Mouse (Mus musculus): ENCODE results near the gene P2ry6. TPM values are rescaled to one million over a fixed set of nuclear protein-coding genes. Genes with fewer than 3 reads are reported as not detected.

Gene P2ry6
- total RNA-seq, 2 experiments from 2014 or later, result 0.82 to 1.4 TPM

- H3K27ac ChIP-seq, result no peak overlapping the region
- no peak for TF ChIP-seq CTCF (IDR thresholded peaks at IDR 0.05)
- intact Hi-C loops (cut with DNase I), result loop anchor here (5.0 kb wide), 1 partner anchor 36 kb away; no protein-coding TSS in a partner anchor
- no peak for DNase-seq
- no peak overlapping the region for H3K4me3 ChIP-seq
Measured at GRCm38 (mm10) chr7:100978171-100978570, 3.7 kb upstream of the P2ry6 start.

- no peak for TF ChIP-seq CTCF (IDR thresholded peaks at IDR 0.05)
- Histone ChIP-seq H3K27ac (no peak overlapping the region), H3K4me3 (no peak overlapping the region)
- intact Hi-C loops (cut with DNase I), result no loop called here
- no peak for DNase-seq
Measured at GRCm38 (mm10) chr7:100972875-100973274, 1.6 kb downstream of the P2ry6 start.

DNA sequence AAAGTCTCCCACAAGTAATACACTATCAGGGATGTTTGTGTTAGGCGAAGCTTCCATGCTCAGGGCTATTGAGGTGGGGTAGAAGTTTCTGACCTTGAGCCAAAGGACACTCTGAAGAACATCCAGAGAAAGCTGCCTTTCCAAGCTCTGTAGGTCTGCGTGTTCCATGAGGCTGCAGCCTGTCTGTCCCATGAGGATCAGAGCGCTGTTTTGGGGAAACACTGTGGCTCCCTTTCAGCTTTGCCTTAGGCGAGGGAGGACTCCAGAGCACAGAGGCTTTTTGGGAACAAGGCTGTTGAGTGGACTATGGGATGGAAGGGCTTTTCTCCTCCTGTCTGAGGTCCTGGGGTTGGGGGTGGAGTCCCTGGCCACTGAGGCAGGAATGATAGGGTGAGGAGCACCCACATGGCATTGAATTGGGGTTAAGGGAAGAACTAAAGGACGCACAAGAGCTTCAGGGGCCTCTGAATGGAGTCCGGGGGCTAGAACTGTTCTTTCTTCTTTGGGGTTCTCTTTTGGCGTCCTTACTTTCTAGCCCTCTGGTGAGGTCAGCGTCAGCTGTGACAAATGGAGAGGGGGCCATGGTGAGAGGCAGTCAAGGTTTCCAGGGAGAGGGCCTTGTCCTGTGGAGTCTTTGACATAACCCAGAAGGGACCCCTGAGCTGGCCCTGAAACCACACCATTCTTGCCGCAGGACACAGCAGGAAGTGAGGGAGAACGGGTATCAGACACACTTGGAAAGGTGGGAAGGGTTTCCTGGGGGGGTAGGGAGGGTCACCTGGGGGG is 5.4 kb downstream of the P2ry6 start:
- no peak overlapping the region for H3K27ac ChIP-seq
- H3K4me3 ChIP-seq, result no peak overlapping the region
- intact Hi-C loops (cut with DNase I), result no loop called here
- DNase-seq, result no peak
- no peak for TF ChIP-seq CTCF (IDR thresholded peaks at IDR 0.05)

DNA sequence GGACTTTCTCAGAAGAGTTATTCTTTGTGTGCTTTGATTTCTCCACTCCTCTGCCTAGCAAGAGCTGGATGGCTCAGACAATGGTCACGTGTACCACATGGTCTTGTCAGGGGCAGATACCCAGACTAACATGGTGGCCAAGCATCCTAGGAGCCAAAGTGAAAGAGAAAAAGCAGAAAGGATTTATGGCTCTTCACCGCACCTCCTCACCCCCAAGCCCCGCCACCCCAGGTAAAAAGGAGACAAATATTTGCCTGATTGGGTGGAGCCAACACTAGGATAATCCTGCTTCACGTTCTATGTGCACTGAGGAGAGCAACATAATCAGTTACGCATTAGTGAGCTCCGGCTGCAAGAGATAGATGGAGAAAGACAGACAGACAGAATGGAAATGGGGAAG is 6.1 kb downstream of the P2ry6 start:
- no peak for DNase-seq
- TF ChIP-seq CTCF (IDR thresholded peaks at IDR 0.05), result no peak
- Histone ChIP-seq H3K27ac (no peak overlapping the region), H3K4me3 (no peak overlapping the region)
- intact Hi-C loops (cut with DNase I), result no loop called here

GRCm38 (mm10) chr7:100967850-100968249 is 6.6 kb downstream of the P2ry6 start:
- no peak overlapping the region for H3K27ac ChIP-seq
- DNase-seq, result peak; percentile 53
- no peak for TF ChIP-seq CTCF (IDR thresholded peaks at IDR 0.05)
- no peak overlapping the region for H3K4me3 ChIP-seq
- intact Hi-C loops (cut with DNase I), result no loop called here

GRCm38 (mm10) chr7:100966014-100966413 is 8.4 kb downstream of the P2ry6 start:
- intact Hi-C loops (cut with DNase I), result no loop called here
- no peak for DNase-seq
- TF ChIP-seq CTCF (IDR thresholded peaks at IDR 0.05), result no peak
- H3K4me3 ChIP-seq, result no peak overlapping the region
- no peak overlapping the region for H3K27ac ChIP-seq

- TF ChIP-seq CTCF (IDR thresholded peaks at IDR 0.05), result peak; percentile 90
- no peak overlapping the region for H3K4me3 ChIP-seq
- no peak overlapping the region for H3K27ac ChIP-seq
- peak; percentile 68 for DNase-seq
- intact Hi-C loops (cut with DNase I), result loop anchor here (1.0 kb wide), 2 partner anchors 22 to 58 kb away; no protein-coding TSS in a partner anchor
Measured at GRCm38 (mm10) chr7:100965079-100965478, 9.4 kb downstream of the P2ry6 start.

DNA sequence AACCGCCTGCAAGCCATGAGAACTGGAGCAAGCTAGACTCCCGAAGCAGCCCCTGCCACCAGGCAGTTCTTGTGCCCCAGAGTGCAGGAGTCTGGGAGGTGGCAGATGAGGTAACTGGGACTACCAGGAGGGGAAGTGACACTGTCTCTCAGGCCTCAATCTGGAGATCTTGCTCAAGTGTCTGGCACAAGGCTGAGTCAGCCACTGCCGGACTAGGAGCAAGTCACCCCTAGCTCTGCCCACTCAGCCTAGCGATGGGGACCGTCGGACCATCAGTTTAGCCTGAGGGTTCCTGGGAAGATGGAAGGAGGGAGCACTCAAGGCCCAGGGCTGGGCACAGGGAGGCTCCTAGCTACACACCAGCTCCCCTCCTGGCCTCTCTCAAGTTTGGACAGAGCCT is 10.2 kb downstream of the P2ry6 start:
- peak overlapping the region; percentile 43 for H3K4me3 ChIP-seq
- TF ChIP-seq CTCF (IDR thresholded peaks at IDR 0.05), result no peak
- peak overlapping the region; percentile 66 for H3K27ac ChIP-seq
- intact Hi-C loops (cut with DNase I), result no loop called here
- peak; percentile 54 for DNase-seq

GRCm38 (mm10) chr7:100963381-100963780 is 11.1 kb downstream of the P2ry6 start:
- Histone ChIP-seq H3K4me3 (peak overlapping the region; percentile 43), H3K27ac (peak overlapping the region; percentile 66)
- no peak for DNase-seq
- intact Hi-C loops (cut with DNase I), result no loop called here
- no peak for TF ChIP-seq CTCF (IDR thresholded peaks at IDR 0.05)

- Histone ChIP-seq H3K27ac (peak overlapping the region; percentile 57), H3K4me3 (peak overlapping the region; percentile 28)
- peak; percentile 66 for DNase-seq
- intact Hi-C loops (cut with DNase I), result no loop called here
- no peak for TF ChIP-seq CTCF (IDR thresholded peaks at IDR 0.05)
Measured at GRCm38 (mm10) chr7:100961146-100961545, 13.3 kb downstream of the P2ry6 start.

- Histone ChIP-seq H3K27ac (peak overlapping the region; percentile 57), H3K4me3 (no peak overlapping the region)
- intact Hi-C loops (cut with DNase I), result no loop called here
- no peak for TF ChIP-seq CTCF (IDR thresholded peaks at IDR 0.05)
- DNase-seq, result no peak
Measured at GRCm38 (mm10) chr7:100960462-100960861, 14.0 kb downstream of the P2ry6 start.

DNA sequence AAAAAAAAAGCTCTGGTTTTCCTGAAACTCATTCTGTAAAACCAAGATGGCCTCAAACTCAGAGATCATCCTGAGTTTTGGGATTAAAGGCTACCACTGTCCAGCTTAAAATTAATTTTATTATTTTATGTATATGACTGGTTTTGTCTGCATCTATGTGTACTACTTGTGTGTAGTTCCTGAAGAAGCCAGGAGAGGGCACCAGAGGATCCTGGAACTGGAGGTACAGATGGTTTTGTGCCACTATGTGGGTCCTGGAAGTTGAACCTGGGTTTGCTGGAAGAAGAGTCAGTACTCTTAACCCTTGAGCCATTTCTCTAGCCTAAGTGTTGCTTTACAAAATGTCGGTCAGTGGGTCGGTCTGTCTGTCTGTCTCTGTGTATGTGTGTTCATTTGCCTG is 16.0 kb downstream of the P2ry6 start:
- no peak overlapping the region for H3K4me3 ChIP-seq
- intact Hi-C loops (cut with DNase I), result no loop called here
- peak; percentile 34; the same call in 1 of the 2 replicates for TF ChIP-seq CTCF (IDR thresholded peaks at IDR 0.05)

GRCm38 (mm10) chr7:100952686-100953085 is 21.8 kb downstream of the P2ry6 start:
- no peak for TF ChIP-seq CTCF (IDR thresholded peaks at IDR 0.05)
- Histone ChIP-seq H3K27ac (peak overlapping the region; percentile 63), H3K4me3 (no peak overlapping the region)
- peak; percentile 31 for DNase-seq
- intact Hi-C loops (cut with DNase I), result no loop called here

More for the DNA sequence above, 16.0 kb downstream of the P2ry6 start:
- H3K27ac ChIP-seq, result no peak overlapping the region
- DNase-seq, result no peak

DNA sequence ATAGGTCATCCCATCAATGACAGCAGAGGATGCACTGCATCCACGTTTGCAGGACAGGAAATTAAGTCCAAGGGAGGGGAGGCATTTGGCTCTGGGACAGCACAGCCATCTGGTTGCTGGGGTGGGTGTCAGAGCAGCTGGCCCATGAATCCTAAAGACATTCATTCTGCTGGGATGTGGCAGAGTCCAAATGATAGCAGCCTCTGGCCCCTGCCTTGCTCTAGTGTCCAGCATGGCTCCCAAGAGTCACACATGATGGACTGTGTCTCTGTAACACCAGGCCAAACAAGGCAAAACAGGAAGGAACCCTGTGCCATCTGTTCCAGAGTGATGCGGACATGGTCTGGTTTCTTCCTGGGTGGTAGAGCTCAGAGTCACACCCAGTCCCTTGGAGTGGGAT is 22.5 kb downstream of the P2ry6 start:
- intact Hi-C loops (cut with DNase I), result no loop called here
- peak; percentile 22 for DNase-seq
- Histone ChIP-seq H3K27ac (peak overlapping the region; percentile 63; the same call in 1 of the 2 replicates), H3K4me3 (no peak overlapping the region)
- TF ChIP-seq CTCF (IDR thresholded peaks at IDR 0.05), result no peak
